Mouse (Mus musculus) NIH3T3 (cell line): ENCODE results near the gene Cldn34c4.

Experiments
- DNase-seq: peaks from one replicate; pipeline ENCODE4 v3.0.0-alpha.2; 2012; ENCODE audit warnings: low read depth

Gene Cldn34c4

DNA sequence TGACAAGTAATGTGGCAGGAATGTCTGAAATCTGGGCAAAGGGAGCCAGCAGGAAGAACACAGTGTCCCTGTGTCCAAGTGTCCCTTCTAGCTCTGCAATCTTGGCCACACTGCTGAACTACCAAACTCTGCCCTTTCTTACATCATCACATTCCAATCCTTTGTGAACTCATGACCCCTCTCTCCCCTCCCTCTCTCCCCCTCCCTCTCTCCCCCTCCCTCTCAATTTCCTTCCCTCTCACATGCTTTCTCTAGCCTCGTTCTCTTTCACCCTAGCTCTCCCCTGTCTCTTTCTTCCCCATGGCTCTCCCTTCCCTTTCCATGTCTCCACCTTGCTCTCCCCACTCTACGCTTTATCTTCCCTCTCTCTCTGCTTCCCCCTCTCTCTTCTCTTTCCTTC lies at the start of gene Cldn34c4:
Cldn34c4 (minus strand) TSS at position 101 of the 400 bp plus-strand sequence.
- no peak for DNase-seq

- no peak for DNase-seq
Measured at GRCm38 (mm10) chrX:127747062-127747461, 10.7 kb upstream of the Cldn34c4 start.
